Mouse (Mus musculus) spleen, adult 18-20 months (tissue): ENCODE data around the gene Zfp36.

Experiments used
- DNase-seq, 2 experiments: peaks; one replicate each; pipeline ENCODE4 v3.0.0; 2022; ENCODE audit warnings: mixed read lengths in 2 of 2

The Zfp36 gene

GRCm38 (mm10) chr7:28383606-28384005 lies 3.6 kb upstream of the Zfp36 start:
- no peak for DNase-seq

- DNase-seq: peak; percentile 59 to 65
Observed at GRCm38 (mm10) chr7:28382981-28383396, 2.9 kb upstream of the Zfp36 start.

- DNase-seq: no peak
Observed at GRCm38 (mm10) chr7:28382347-28382951, 2.4 kb upstream of the Zfp36 start.

GRCm38 (mm10) chr7:28381938-28382337 lies 1.9 kb upstream of the Zfp36 start:
- DNase-seq: peak; percentile 87 to 92

- DNase-seq: peak; percentile 85 to 91
Observed at GRCm38 (mm10) chr7:28381017-28381790, 1.2 kb upstream of the Zfp36 start.

GRCm38 (mm10) chr7:28378769-28379651 lies 1.0 kb downstream of the Zfp36 start:
- DNase-seq: peak; percentile 94 to 99

- DNase-seq: peak; percentile 69 to 73
Observed at GRCm38 (mm10) chr7:28378066-28378690, 1.9 kb downstream of the Zfp36 start.

- peak; percentile 29 to 40 for DNase-seq
Observed at GRCm38 (mm10) chr7:28377190-28378065, 2.6 kb downstream of the Zfp36 start.

- DNase-seq: peak; percentile 71 to 75
Observed at GRCm38 (mm10) chr7:28376011-28376771, 3.9 kb downstream of the Zfp36 start.

- peak; percentile 93 to 94 for DNase-seq
Observed at GRCm38 (mm10) chr7:28375176-28375921, 4.7 kb downstream of the Zfp36 start.

GRCm38 (mm10) chr7:28374647-28375046 lies 5.4 kb downstream of the Zfp36 start:
- no peak for DNase-seq

- no peak for DNase-seq
Observed at GRCm38 (mm10) chr7:28373891-28374495, 6.1 kb downstream of the Zfp36 start.

- DNase-seq: peak in 1 of 2 experiments; percentile 71
Observed at GRCm38 (mm10) chr7:28373131-28373581, 6.9 kb downstream of the Zfp36 start.

- DNase-seq: peak; percentile 96 to 97
Observed at GRCm38 (mm10) chr7:28372251-28373108, 7.6 kb downstream of the Zfp36 start, which contains the start of gene Plekhg2. Gene Plekhg2 (minus strand): TSS chr7:28372599.

GRCm38 (mm10) chr7:28371514-28371989 lies 8.5 kb downstream of the Zfp36 start:
- DNase-seq: peak; percentile 73

GRCm38 (mm10) chr7:28370977-28371513 lies 9.0 kb downstream of the Zfp36 start:
- no peak for DNase-seq

- DNase-seq: no peak
Observed at GRCm38 (mm10) chr7:28370051-28370450, 10.0 kb downstream of the Zfp36 start.
